Mouse (Mus musculus) C2C12 (cell line): Measurements from ENCODE around the gene Chtop.

ENCODE experiments used
- CEBPB ChIP-seq: IDR thresholded peaks from one replicate; pipeline ENCODE4 v1.6.1; 2011; ENCODE audit warnings: low read depth, mild to moderate bottlenecking, control low read depth, moderate library complexity
- CTCF ChIP-seq: IDR thresholded peaks from one replicate; pipeline ENCODE4 v1.5.1; 2011; ENCODE audit not compliant: control insufficient read depth, insufficient read depth, insufficient read length
- MAX ChIP-seq: IDR thresholded peaks from one replicate; pipeline ENCODE4 v1.6.1; 2011; ENCODE audit warnings: mild to moderate bottlenecking, control low read depth
- USF1 ChIP-seq: IDR thresholded peaks from one replicate; pipeline ENCODE4 v1.6.1; 2011; ENCODE audit warnings: low read depth, mild to moderate bottlenecking, control low read depth, moderate library complexity

- TF ChIP-seq USF1, result no peak
- TF ChIP-seq CTCF, result no peak
- TF ChIP-seq MAX, result no peak
- no peak for TF ChIP-seq CEBPB
Measured at GRCm38 (mm10) chr3:90515789-90516188, 6.5 kb upstream of the Chtop start.
